Mouse (Mus musculus) heart, embryonic 12.5 days (tissue): ENCODE measurements at regions not wholly inside any gene's neighbourhood (a gene's known extent, or its start where the extent isn't known, plus 50 kb on each side); places are given as distances from the start of the nearest gene placed in this dataset.

Experiments
- ATAC-seq: fragments of 200-750 bp; cut with Nextera tagmentation; 2 replicates; pipeline ENCODE4 v1.8.0; 2017; ENCODE audit warnings: moderate TSS enrichment, moderate library complexity; ENCODE audit not compliant: insufficient number of reproducible peaks, low FRiP score
- H3K27ac ChIP-seq: fragments of 300-500 bp; sonication (generic); 2 replicates; pipeline ENCODE4 v1.5.1; 2016; ENCODE audit warnings: mild to moderate bottlenecking, moderate library complexity; ENCODE audit not compliant: poor library complexity, severe bottlenecking
- H3K27me3 ChIP-seq: fragments of 300-500 bp; sonication (generic); replicated peaks from 2 replicates; pipeline ENCODE4 v1.6.1; 2016; ENCODE audit warnings: mild to moderate bottlenecking, moderate library complexity
- H3K36me3 ChIP-seq: fragments of 300-500 bp; sonication (generic); 2 replicates; pipeline ENCODE4 v1.6.1; 2016; ENCODE audit warnings: mild to moderate bottlenecking, moderate library complexity
- H3K4me1 ChIP-seq: fragments of 300-500 bp; sonication (generic); replicated peaks from 2 replicates; pipeline ENCODE4 v1.6.1; 2016; ENCODE audit warnings: mild to moderate bottlenecking
- H3K4me2 ChIP-seq: fragments of 300-500 bp; sonication (generic); 2 replicates; pipeline ENCODE4 v1.6.1; 2016; ENCODE audit warnings: mild to moderate bottlenecking, moderate library complexity
- H3K4me3 ChIP-seq: fragments of 300-500 bp; sonication (generic); 2 replicates; pipeline ENCODE4 v1.5.1; 2016; ENCODE audit warnings: mild to moderate bottlenecking
- H3K9ac ChIP-seq: fragments of 300-500 bp; sonication (generic); 2 replicates; pipeline ENCODE4 v1.6.1; 2016; ENCODE audit warnings: mild to moderate bottlenecking, moderate library complexity
- H3K9me3 ChIP-seq: fragments of 300-500 bp; sonication (generic); replicated peaks from 2 replicates; pipeline ENCODE4 v1.6.1; 2016; ENCODE audit warnings: mild to moderate bottlenecking, moderate library complexity
- WGBS: fragments of 180-500 bp; shearing (Covaris S2); methylation state at CpG from one replicate; pipeline ENCODE4 v1.1.7; 2016; 5-methylcytosine and 5-hydroxymethylcytosine counted together

GRCm38 (mm10) chr12:99039497-99040322 lies 119.3 kb downstream of the Ttc8 start:
- ATAC-seq, result no peak
- no peaks in the 10 kb centered on the region for H3K27me3 ChIP-seq
- H3K4me1 ChIP-seq, result no peaks in the 10 kb centered on the region
- H3K27ac ChIP-seq, result no peak overlapping the region
- WGBS, result 58% methylated on average over 9 of the region's 9 CpGs
- no peak overlapping the region for H3K4me3 ChIP-seq
- no peak overlapping the region for H3K9ac ChIP-seq
- no peaks in the 10 kb centered on the region for H3K36me3 ChIP-seq
- H3K4me2 ChIP-seq, result no peak overlapping the region
- no peaks in the 10 kb centered on the region for H3K9me3 ChIP-seq

- 53% methylated on average over 4 of the region's 4 CpGs for WGBS
Measured at GRCm38 (mm10) chr12:99041606-99042005, 121.2 kb downstream of the Ttc8 start.

GRCm38 (mm10) chr12:99042918-99043862 lies 122.8 kb downstream of the Ttc8 start:
- H3K4me3 ChIP-seq, result no peak overlapping the region
- no peak overlapping the region for H3K27ac ChIP-seq
- no peaks in the 10 kb centered on the region for H3K4me1 ChIP-seq
- no peaks in the 10 kb centered on the region for H3K27me3 ChIP-seq
- H3K36me3 ChIP-seq, result no peaks in the 10 kb centered on the region
- no peak overlapping the region for H3K4me2 ChIP-seq
- no peak overlapping the region for H3K9ac ChIP-seq
- H3K9me3 ChIP-seq, result no peaks in the 10 kb centered on the region
- no peak for ATAC-seq
- 77% methylated on average over 16 of the region's 16 CpGs for WGBS

More at GRCm38 (mm10) chr12:99041606-99042005, 121.2 kb downstream of the Ttc8 start:
- H3K4me1 ChIP-seq, result no peaks in the 10 kb centered on the region
- no peak overlapping the region for H3K27ac ChIP-seq
- no peak overlapping the region for H3K9ac ChIP-seq
- H3K36me3 ChIP-seq, result no peaks in the 10 kb centered on the region
- H3K27me3 ChIP-seq, result no peaks in the 10 kb centered on the region
- H3K4me3 ChIP-seq, result no peak overlapping the region
- no peak for ATAC-seq
- no peak overlapping the region for H3K4me2 ChIP-seq
- H3K9me3 ChIP-seq, result no peaks in the 10 kb centered on the region

- no peaks in the 10 kb centered on the region for H3K27me3 ChIP-seq
- H3K9ac ChIP-seq, result no peak overlapping the region
- ATAC-seq, result no peak
- no peaks in the 10 kb centered on the region for H3K9me3 ChIP-seq
- no peaks in the 10 kb centered on the region for H3K36me3 ChIP-seq
- 58% methylated on average over 5 of the region's 5 CpGs for WGBS
- H3K27ac ChIP-seq, result no peak overlapping the region
- H3K4me3 ChIP-seq, result no peak overlapping the region
- no peaks in the 10 kb centered on the region for H3K4me1 ChIP-seq
- H3K4me2 ChIP-seq, result no peak overlapping the region
Measured at GRCm38 (mm10) chr12:99044477-99044876, 124.1 kb downstream of the Ttc8 start.

- Histone ChIP-seq H3K27me3 (no peaks in the 10 kb centered on the region), H3K36me3 (no peaks in the 10 kb centered on the region), H3K9me3 (no peaks in the 10 kb centered on the region), H3K4me1 (no peaks in the 10 kb centered on the region), H3K27ac (no peak overlapping the region), H3K9ac (no peak overlapping the region), H3K4me3 (no peak overlapping the region), H3K4me2 (no peak overlapping the region)
- 59% methylated on average over 2 of the region's 2 CpGs for WGBS
- no peak for ATAC-seq
Measured at GRCm38 (mm10) chr12:99050426-99050825, 130.1 kb downstream of the Ttc8 start.

- no peaks in the 10 kb centered on the region for H3K4me1 ChIP-seq
- ATAC-seq, result no peak
- 84% methylated on average over 7 of the region's 7 CpGs for WGBS
Measured at GRCm38 (mm10) chr12:99052599-99052998, 132.2 kb downstream of the Ttc8 start.

GRCm38 (mm10) chr12:99057521-99057920 lies 137.1 kb downstream of the Ttc8 start:
- WGBS, result 78% methylated on average over 2 of the region's 2 CpGs
- no peak for ATAC-seq
- H3K4me2 ChIP-seq, result no peak overlapping the region
- no peaks in the 10 kb centered on the region for H3K4me1 ChIP-seq
- no peaks in the 10 kb centered on the region for H3K36me3 ChIP-seq
- no peaks in the 10 kb centered on the region for H3K27me3 ChIP-seq
- no peak overlapping the region for H3K9ac ChIP-seq
- no peak overlapping the region for H3K4me3 ChIP-seq
- H3K27ac ChIP-seq, result no peak overlapping the region
- H3K9me3 ChIP-seq, result no peaks in the 10 kb centered on the region

More at GRCm38 (mm10) chr12:99052599-99052998, 132.2 kb downstream of the Ttc8 start:
- no peak overlapping the region for H3K9ac ChIP-seq
- H3K27me3 ChIP-seq, result no peaks in the 10 kb centered on the region
- H3K4me2 ChIP-seq, result no peak overlapping the region
- H3K4me3 ChIP-seq, result no peak overlapping the region
- no peaks in the 10 kb centered on the region for H3K9me3 ChIP-seq
- H3K27ac ChIP-seq, result no peak overlapping the region
- H3K36me3 ChIP-seq, result no peaks in the 10 kb centered on the region

- Histone ChIP-seq H3K36me3 (no peaks in the 10 kb centered on the region), H3K27me3 (no peaks in the 10 kb centered on the region), H3K9me3 (no peaks in the 10 kb centered on the region), H3K9ac (no peak overlapping the region), H3K4me2 (no peak overlapping the region), H3K4me1 (no peaks in the 10 kb centered on the region), H3K4me3 (no peak overlapping the region), H3K27ac (no peak overlapping the region)
- 66% methylated on average over 2 of the region's 2 CpGs for WGBS
- ATAC-seq, result no peak
Measured at GRCm38 (mm10) chr12:99058916-99059315, 138.5 kb downstream of the Ttc8 start.

GRCm38 (mm10) chr12:99059491-99059890 lies 139.1 kb downstream of the Ttc8 start:
- H3K9me3 ChIP-seq, result no peaks in the 10 kb centered on the region
- 90% methylated on average over 4 of the region's 4 CpGs for WGBS
- no peak overlapping the region for H3K4me3 ChIP-seq
- no peaks in the 10 kb centered on the region for H3K36me3 ChIP-seq
- no peak overlapping the region for H3K9ac ChIP-seq
- no peaks in the 10 kb centered on the region for H3K27me3 ChIP-seq
- H3K4me2 ChIP-seq, result no peak overlapping the region
- no peaks in the 10 kb centered on the region for H3K4me1 ChIP-seq
- no peak for ATAC-seq
- no peak overlapping the region for H3K27ac ChIP-seq

GRCm38 (mm10) chr12:99060702-99061101 lies 140.3 kb downstream of the Ttc8 start:
- Histone ChIP-seq H3K9ac (no peak overlapping the region), H3K4me3 (no peak overlapping the region), H3K27ac (no peak overlapping the region), H3K27me3 (no peaks in the 10 kb centered on the region), H3K36me3 (no peaks in the 10 kb centered on the region), H3K9me3 (no peaks in the 10 kb centered on the region), H3K4me1 (no peaks in the 10 kb centered on the region), H3K4me2 (no peak overlapping the region)
- no peak for ATAC-seq
- WGBS, result 48% methylated on average over 2 of the region's 2 CpGs

GRCm38 (mm10) chr12:99063441-99063840 lies 143.1 kb downstream of the Ttc8 start:
- Histone ChIP-seq H3K9me3 (no peaks in the 10 kb centered on the region), H3K27ac (no peak overlapping the region), H3K4me2 (no peak overlapping the region), H3K27me3 (no peaks in the 10 kb centered on the region), H3K4me1 (no peaks in the 10 kb centered on the region), H3K36me3 (no peaks in the 10 kb centered on the region), H3K4me3 (no peak overlapping the region), H3K9ac (no peak overlapping the region)
- ATAC-seq, result no peak
- 77% methylated on average over 3 of the region's 3 CpGs for WGBS
